Mouse (Mus musculus): ENCODE measurements around the gene Grk2. TPM values are rescaled to one million over a fixed set of nuclear protein-coding genes. Genes with fewer than 3 reads are reported as not detected.

Gene Grk2
- total RNA-seq (2021): 10 to 100 TPM; 49.1 to 49.7 TPM
- 60.4 and 62.6 TPM in 2 replicates for polyA plus RNA-seq (2012; rRNA removed)
- long read RNA-seq, transcript Grk2-202 (21 exons, 3,376 nt): major isoform, 20 of 40 reads
- long read RNA-seq, partial matches to known transcripts: 2 of 40 reads
- long read RNA-seq, other reads (novel, unspliced or antisense): 18 of 40 reads

- peak; percentile 90 for DNase-seq
These were observed at the start of gene Grk2 for GRCm38 (mm10) chr19:4306190-4306577. Gene Grk2 (minus strand): TSS chr19:4306222.

- no peak for DNase-seq
These were observed 43.4 kb upstream of the Grk2 start for GRCm38 (mm10) chr19:4349455-4349854.

GRCm38 (mm10) chr19:4346479-4346878, 40.5 kb upstream of the Grk2 start:
- no peak for DNase-seq

- peak; percentile 68 for DNase-seq
These were observed 32.1 kb upstream of the Grk2 start for GRCm38 (mm10) chr19:4338162-4338561.

GRCm38 (mm10) chr19:4333791-4334190, 27.8 kb upstream of the Grk2 start:
- DNase-seq: peak; percentile 99

- peak; percentile 52 for DNase-seq
These were observed 27.2 kb upstream of the Grk2 start for GRCm38 (mm10) chr19:4333100-4333775.

- DNase-seq: peak; percentile 77
These were observed 26.6 kb upstream of the Grk2 start for GRCm38 (mm10) chr19:4332653-4333052.

GRCm38 (mm10) chr19:4331273-4331672, 25.3 kb upstream of the Grk2 start:
- no peak for DNase-seq

GRCm38 (mm10) chr19:4330603-4331002, 24.6 kb upstream of the Grk2 start:
- no peak for DNase-seq

- DNase-seq: no peak
These were observed 22.8 kb upstream of the Grk2 start for GRCm38 (mm10) chr19:4328737-4329304.

- no peak for DNase-seq
These were observed 20.9 kb upstream of the Grk2 start for GRCm38 (mm10) chr19:4326881-4327280.

GRCm38 (mm10) chr19:4326106-4326505, 20.1 kb upstream of the Grk2 start:
- no peak for DNase-seq

GRCm38 (mm10) chr19:4322134-4322533, 16.1 kb upstream of the Grk2 start:
- no peak for DNase-seq

- no peak for DNase-seq
These were observed 15.6 kb upstream of the Grk2 start for GRCm38 (mm10) chr19:4321622-4322021.

GRCm38 (mm10) chr19:4319272-4319671, 13.2 kb upstream of the Grk2 start:
- DNase-seq: no peak

GRCm38 (mm10) chr19:4317181-4317580, 11.2 kb upstream of the Grk2 start:
- DNase-seq: no peak

- DNase-seq: peak; percentile 81
These were observed 9.4 kb upstream of the Grk2 start for GRCm38 (mm10) chr19:4315223-4315944.

GRCm38 (mm10) chr19:4309776-4310185, 3.8 kb upstream of the Grk2 start:
- peak; percentile 44 for DNase-seq

GRCm38 (mm10) chr19:4309302-4309701, 3.3 kb upstream of the Grk2 start:
- no peak for DNase-seq

- DNase-seq: peak; percentile 74
These were observed 382 bp downstream of the Grk2 start for GRCm38 (mm10) chr19:4305491-4306189.

GRCm38 (mm10) chr19:4304871-4305321, 1.1 kb downstream of the Grk2 start:
- no peak for DNase-seq

GRCm38 (mm10) chr19:4304251-4304821, 1.7 kb downstream of the Grk2 start:
- no peak for DNase-seq
